Mouse (Mus musculus): ENCODE data around the gene Morn4. TPM values are rescaled to one million over a fixed set of nuclear protein-coding genes. Genes with fewer than 3 reads are reported as not detected.
A peak's percentile ranks its signal among the peaks of the same experiment; 100 is the strongest.
"Not testable (repeated sequence)": the region's sequence is repeated elsewhere in the genome, so short reads cannot be mapped to it uniquely, and the experiment has no call there.

The Morn4 gene
- polyA plus RNA-seq, 1 experiment from 2014 or later = 22.2 TPM

GRCm38 (mm10) chr19:42089748-42090595, 3.8 kb upstream of the Morn4 start, which contains the start of gene Pi4k2a:
Gene Pi4k2a, plus strand, starts transcription at chr19:42090470.
- peak; percentile 97 for ATAC-seq (replicated peaks; ENCODE audit: low FRiP score, low read depth)
- H3K9ac ChIP-seq (ENCODE audit: low read depth, low read length) = peak within 1 kb of the TSS; percentile 87
- WGBS = under 1% methylated on average over 53 of the region's 55 CpGs

GRCm38 (mm10) chr19:42089103-42089747, 3.1 kb upstream of the Morn4 start:
- Histone ChIP-seq H3K9me3 (replicated peaks; ENCODE audit: low read length) (no peaks in the 10 kb centered on the region), H3K4me1 (replicated peaks; ENCODE audit: insufficient read depth, low read length) (peaks cover 10% of the 10 kb centered on the region; the same call in 1 of the 2 replicates), H3K9ac (ENCODE audit: low read depth, low read length) (peak overlapping the region; percentile 23; the same call in 1 of the 2 replicates), H3K27ac (peak overlapping the region; percentile 68), H3K36me3 (ENCODE audit: insufficient read depth, low read length) (no peaks in the 10 kb centered on the region), H3K4me2 (ENCODE audit: low read length) (peak overlapping the region; percentile 53), H3K27me3 (ENCODE audit: insufficient read depth, low read length) (no peaks in the 10 kb centered on the region), H3K4me3 (replicated peaks; ENCODE audit: low read depth, low read length) (peak overlapping the region; percentile 73; the same call in 1 of the 2 replicates)
- ATAC-seq (replicated peaks; ENCODE audit: low FRiP score, low read depth) (no peak), DNase-seq (ENCODE audit: low spot score) (peak; percentile 75)
- TF ChIP-seq CTCF (IDR thresholded peaks at IDR 0.05; ENCODE audit: low read depth) = peak; percentile 12; the same call in 1 of the 2 replicates
- WGBS = 23% methylated on average over 14 of the region's 14 CpGs

More at GRCm38 (mm10) chr19:42089748-42090595, 3.8 kb upstream of the Morn4 start, which contains the start of gene Pi4k2a:
- H3K4me1 ChIP-seq (replicated peaks; ENCODE audit: insufficient read depth, low read length) = peaks cover 10% of the 10 kb centered on the region; the same call in 1 of the 2 replicates
- H3K27ac ChIP-seq = peak within 1 kb of the TSS; percentile 95
- peak; percentile 100 for DNase-seq (ENCODE audit: low spot score)
- H3K4me3 ChIP-seq (replicated peaks; ENCODE audit: low read depth, low read length) = peak within 1 kb of the TSS; percentile 73
- no peaks in the 10 kb centered on the region for H3K36me3 ChIP-seq (ENCODE audit: insufficient read depth, low read length)
- peak within 1 kb of the TSS; percentile 90 for H3K4me2 ChIP-seq (ENCODE audit: low read length)
- H3K27me3 ChIP-seq (ENCODE audit: insufficient read depth, low read length) = no peaks in the 10 kb centered on the region
- TF ChIP-seq CTCF (IDR thresholded peaks at IDR 0.05; ENCODE audit: low read depth) = no peak
- no peaks in the 10 kb centered on the region for H3K9me3 ChIP-seq (replicated peaks; ENCODE audit: low read length)

GRCm38 (mm10) chr19:42085690-42086089, 467 bp downstream of the Morn4 start:
- H3K4me2 ChIP-seq (ENCODE audit: low read length) = peak overlapping the region; percentile 88
- 9% methylated on average over 10 of the region's 10 CpGs for whole genome bisulfite sequencing
- peak overlapping the region; percentile 59 for H3K4me3 ChIP-seq (replicated peaks; ENCODE audit: low read depth, low read length)
- H3K9ac ChIP-seq (ENCODE audit: low read depth, low read length) = peak overlapping the region; percentile 74
- H3K4me1 ChIP-seq (replicated peaks; ENCODE audit: insufficient read depth, low read length) = no peaks in the 10 kb centered on the region
- H3K27ac ChIP-seq = peak overlapping the region; percentile 36; the same call in 1 of the 2 replicates
- ATAC-seq (replicated peaks; ENCODE audit: low FRiP score, low read depth) (no peak), DNase-seq (ENCODE audit: low spot score) (no peak)
- no peaks in the 10 kb centered on the region for H3K9me3 ChIP-seq (replicated peaks; ENCODE audit: low read length)
- H3K27me3 ChIP-seq (ENCODE audit: insufficient read depth, low read length) = no peaks in the 10 kb centered on the region
- no peaks in the 10 kb centered on the region for H3K36me3 ChIP-seq (ENCODE audit: insufficient read depth, low read length)
- no peak for TF ChIP-seq CTCF (IDR thresholded peaks at IDR 0.05; ENCODE audit: low read depth)

DNA sequence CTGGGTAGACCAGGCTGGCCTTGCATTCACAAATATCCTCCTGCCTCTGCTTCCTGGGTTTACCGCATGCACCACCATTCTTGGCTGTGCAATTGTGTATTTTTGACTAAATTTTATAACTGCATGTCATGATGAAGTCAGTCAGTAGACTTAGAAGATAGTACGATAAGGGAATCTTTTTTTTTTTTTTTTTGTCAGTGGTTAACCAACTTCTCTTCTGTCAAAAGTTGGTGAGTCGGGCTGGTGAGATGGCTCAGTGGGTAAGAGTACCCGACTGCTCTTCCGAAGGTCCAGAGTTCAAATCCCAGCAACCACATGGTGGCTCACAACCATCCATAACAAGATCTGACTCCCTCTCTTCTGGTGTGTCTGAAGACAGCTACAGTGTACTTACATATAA, 4.5 kb downstream of the Morn4 start:
- not testable (repeated sequence) for H3K9me3 ChIP-seq (replicated peaks; ENCODE audit: low read length); H3K4me2 ChIP-seq (ENCODE audit: low read length); H3K4me1 ChIP-seq (replicated peaks; ENCODE audit: insufficient read depth, low read length); H3K27me3 ChIP-seq (ENCODE audit: insufficient read depth, low read length); H3K27ac ChIP-seq; H3K36me3 ChIP-seq (ENCODE audit: insufficient read depth, low read length); ATAC-seq (replicated peaks; ENCODE audit: low FRiP score, low read depth); H3K9ac ChIP-seq (ENCODE audit: low read depth, low read length); DNase-seq (ENCODE audit: low spot score); H3K4me3 ChIP-seq (replicated peaks; ENCODE audit: low read depth, low read length)
- WGBS = 93% methylated on average over 5 of the region's 5 CpGs

DNA sequence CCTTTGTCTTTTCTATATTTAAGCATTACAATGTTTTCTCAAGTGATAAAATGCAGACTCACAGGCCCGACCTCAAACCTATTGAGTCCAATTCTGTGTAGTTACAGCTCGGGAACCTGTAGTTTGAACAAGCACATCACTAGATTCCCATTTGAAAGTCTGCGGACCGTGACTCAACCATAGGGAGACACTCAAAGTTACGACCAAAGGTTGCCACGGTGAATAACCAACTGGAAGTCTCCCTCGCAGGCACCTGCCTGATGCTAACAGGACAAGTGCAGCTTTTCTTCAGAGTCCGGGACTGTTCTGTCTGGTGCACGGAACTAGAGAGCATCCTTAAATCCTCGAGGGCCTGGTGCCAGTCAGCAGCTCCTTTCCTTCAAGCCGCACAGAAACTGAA, 5.7 kb downstream of the Morn4 start:
- H3K27me3 ChIP-seq (ENCODE audit: insufficient read depth, low read length) = no peaks in the 10 kb centered on the region
- no peaks in the 10 kb centered on the region for H3K9me3 ChIP-seq (replicated peaks; ENCODE audit: low read length)
- H3K4me1 ChIP-seq (replicated peaks; ENCODE audit: insufficient read depth, low read length) = no peaks in the 10 kb centered on the region
- no peak for DNase-seq (ENCODE audit: low spot score)
- no peak overlapping the region for H3K4me2 ChIP-seq (ENCODE audit: low read length)
- ATAC-seq (replicated peaks; ENCODE audit: low FRiP score, low read depth) = peak; percentile 40; the same call in 1 of the 2 replicates
- no peak overlapping the region for H3K9ac ChIP-seq (ENCODE audit: low read depth, low read length)
- 39% methylated on average over 11 of the region's 11 CpGs for WGBS
- no peak overlapping the region; the same call in 1 of the 2 replicates for H3K27ac ChIP-seq
- H3K4me3 ChIP-seq (replicated peaks; ENCODE audit: low read depth, low read length) = no peak overlapping the region
- 0 out of 2 replicates have a peak, but pooled peaks cover 4% of the 10 kb centered on the region for H3K36me3 ChIP-seq (ENCODE audit: insufficient read depth, low read length)
- TF ChIP-seq CTCF (IDR thresholded peaks at IDR 0.05; ENCODE audit: low read depth) = no peak

GRCm38 (mm10) chr19:42079950-42080349, 6.2 kb downstream of the Morn4 start:
- TF ChIP-seq CTCF (IDR thresholded peaks at IDR 0.05; ENCODE audit: low read depth) = no peak
- Histone ChIP-seq H3K27me3 (ENCODE audit: insufficient read depth, low read length) (no peaks in the 10 kb centered on the region), H3K27ac (no peak overlapping the region; the same call in 1 of the 2 replicates), H3K9ac (ENCODE audit: low read depth, low read length) (no peak overlapping the region), H3K9me3 (replicated peaks; ENCODE audit: low read length) (no peaks in the 10 kb centered on the region), H3K36me3 (ENCODE audit: insufficient read depth, low read length) (0 out of 2 replicates have a peak, but pooled peaks cover 6% of the 10 kb centered on the region), H3K4me1 (replicated peaks; ENCODE audit: insufficient read depth, low read length) (no peaks in the 10 kb centered on the region), H3K4me2 (ENCODE audit: low read length) (no peak overlapping the region), H3K4me3 (replicated peaks; ENCODE audit: low read depth, low read length) (no peak overlapping the region)
- ATAC-seq (replicated peaks; ENCODE audit: low FRiP score, low read depth) (peak; percentile 73), DNase-seq (ENCODE audit: low spot score) (peak; percentile 28)
- 50% methylated on average over 5 of the region's 5 CpGs for WGBS
